Mouse (Mus musculus): ENCODE measurements around the gene Ifnl3.

- TF ChIP-seq ZNF384 (IDR thresholded peaks at IDR 0.05; ENCODE audit: low read depth, low read length) (no peak), MAFK (IDR thresholded peaks at IDR 0.05; ENCODE audit: insufficient read depth, low read depth, low read length) (no peak), HCFC1 (IDR thresholded peaks at IDR 0.05; ENCODE audit: borderline replicate concordance, insufficient read depth, low read length) (no peak)
These were observed 30.4 kb downstream of the Ifnl3 start for GRCm38 (mm10) chr7:28553076-28553475.

Data from ES-E14 (cell line).